Mouse (Mus musculus): ENCODE results near the gene Sirt7. TPM values are rescaled to one million over a fixed set of nuclear protein-coding genes. Genes with fewer than 3 reads are reported as not detected.

Sirt7 gene
- polyA plus RNA-seq, 1 experiment: not detected

DNA sequence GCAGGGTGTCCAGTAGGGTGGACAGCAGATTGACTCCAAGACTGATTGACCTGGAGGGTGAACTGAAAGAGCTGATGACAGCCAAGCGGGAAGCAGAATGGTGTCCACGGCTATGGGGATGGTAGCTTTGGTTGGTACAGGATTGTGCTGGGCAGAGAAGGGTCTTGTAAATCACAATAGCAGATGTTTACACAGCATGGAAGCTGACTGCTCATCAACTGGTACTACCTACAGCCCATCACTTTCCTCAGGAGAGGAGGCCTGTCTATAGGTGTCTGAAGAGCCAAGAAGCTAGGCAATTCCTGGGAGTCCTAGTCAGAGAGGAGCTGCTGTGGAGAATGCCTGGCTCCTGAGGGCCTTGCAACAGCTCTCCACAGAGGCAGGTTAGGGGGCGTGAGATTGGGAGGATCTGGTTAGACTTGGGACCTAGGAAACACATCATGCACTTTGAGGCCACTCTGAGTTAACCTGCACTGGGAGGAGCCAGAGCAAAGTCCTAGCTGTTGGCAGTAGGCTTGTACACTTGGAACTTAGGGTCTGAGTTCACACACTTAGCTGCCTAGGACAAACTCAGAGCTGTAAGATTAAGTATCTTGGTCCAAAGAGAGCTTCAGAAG lies 48.6 kb downstream of the Sirt7 start:
- peaks cover 16% of the 10 kb centered on the region for H3K4me1 ChIP-seq (ENCODE audit: control insufficient read depth, insufficient read depth, low read length)
- H3K27ac ChIP-seq (ENCODE audit: insufficient read depth, low read depth, low read length): no peak overlapping the region
- WGBS: 91% methylated on average over 3 of the region's 3 CpGs
- H3K4me3 ChIP-seq (ENCODE audit: insufficient read depth, low read depth, low read length): no peak overlapping the region
- TF ChIP-seq CTCF (IDR thresholded peaks at IDR 0.05; ENCODE audit: insufficient read depth, low read depth, low read length): no peak
- no peak for TF ChIP-seq POLR2A (IDR thresholded peaks at IDR 0.05; ENCODE audit: insufficient read depth, low read depth, low read length)

DNA sequence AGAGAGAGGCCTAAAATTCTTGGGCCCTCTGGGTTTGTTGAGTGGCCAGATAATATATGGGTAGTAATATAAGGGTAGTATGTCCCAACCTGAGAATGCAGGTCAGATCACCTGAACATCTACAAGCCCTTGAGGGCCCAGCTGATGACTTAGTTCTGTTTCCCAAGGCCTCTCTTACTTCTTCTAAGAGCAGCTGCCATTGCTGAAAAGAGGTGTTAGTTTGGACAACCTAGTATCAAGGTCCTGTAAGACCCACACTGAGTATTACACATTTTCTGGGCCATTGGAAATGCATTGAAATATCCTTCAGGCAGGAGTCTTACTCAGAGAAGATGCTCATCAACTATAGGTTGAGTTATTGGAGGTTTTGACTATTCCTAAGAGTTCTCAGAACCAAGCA lies 49.1 kb downstream of the Sirt7 start:
- no peak overlapping the region for H3K4me3 ChIP-seq (ENCODE audit: insufficient read depth, low read depth, low read length)
- H3K4me1 ChIP-seq (ENCODE audit: control insufficient read depth, insufficient read depth, low read length): peaks cover 18% of the 10 kb centered on the region

DNA sequence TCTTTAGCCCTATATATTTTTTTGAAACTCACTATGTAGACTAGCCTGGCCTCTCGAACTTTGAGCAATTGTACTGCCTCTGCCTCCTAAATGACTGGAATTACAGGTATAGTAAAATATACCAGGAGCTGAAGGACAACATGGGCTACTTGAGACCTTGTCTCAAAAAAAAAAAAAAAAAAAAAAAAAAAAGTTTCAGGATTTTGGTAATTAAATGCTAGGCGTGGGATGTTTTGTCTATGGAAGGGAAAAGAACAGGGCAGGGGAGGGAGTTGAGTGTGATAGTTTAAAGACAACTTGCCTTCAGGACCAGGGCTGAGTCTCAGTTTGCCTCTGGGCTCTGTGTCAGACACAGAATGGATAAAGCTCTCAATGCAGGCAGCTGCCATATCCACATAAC lies 50.0 kb downstream of the Sirt7 start:
- H3K4me1 ChIP-seq (ENCODE audit: control insufficient read depth, insufficient read depth, low read length): peaks cover 13% of the 10 kb centered on the region
- no peak overlapping the region for H3K4me3 ChIP-seq (ENCODE audit: insufficient read depth, low read depth, low read length)
- 74% methylated on average over 2 of the region's 2 CpGs for WGBS
- no peak for TF ChIP-seq CTCF (IDR thresholded peaks at IDR 0.05; ENCODE audit: insufficient read depth, low read depth, low read length)
- no peak for TF ChIP-seq POLR2A (IDR thresholded peaks at IDR 0.05; ENCODE audit: insufficient read depth, low read depth, low read length)
- H3K27ac ChIP-seq (ENCODE audit: insufficient read depth, low read depth, low read length): no peak overlapping the region

More for the DNA sequence above, 49.1 kb downstream of the Sirt7 start:
- no peak overlapping the region for H3K27ac ChIP-seq (ENCODE audit: insufficient read depth, low read depth, low read length)
- TF ChIP-seq CTCF (IDR thresholded peaks at IDR 0.05; ENCODE audit: insufficient read depth, low read depth, low read length): no peak
- no peak for TF ChIP-seq POLR2A (IDR thresholded peaks at IDR 0.05; ENCODE audit: insufficient read depth, low read depth, low read length)

DNA sequence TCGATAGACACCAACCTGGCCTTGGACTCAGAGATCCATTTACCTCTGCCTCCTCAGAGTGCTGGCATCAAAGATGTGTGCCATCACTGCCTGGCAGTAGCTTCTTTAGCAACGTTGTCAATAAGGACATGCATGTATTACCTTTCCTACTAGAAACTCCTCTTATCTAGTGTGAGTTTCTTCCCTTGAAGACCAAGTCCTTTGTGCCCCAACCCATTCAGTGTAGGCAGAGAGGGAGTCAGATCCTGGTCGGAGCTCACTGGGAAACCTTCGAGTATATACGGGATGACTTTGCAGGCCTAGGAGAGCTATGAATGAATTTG lies 50.8 kb downstream of the Sirt7 start:
- WGBS: 30% methylated on average over 5 of the region's 5 CpGs
- Histone ChIP-seq H3K4me3 (ENCODE audit: insufficient read depth, low read depth, low read length) (no peak overlapping the region), H3K4me1 (ENCODE audit: control insufficient read depth, insufficient read depth, low read length) (peaks cover 5% of the 10 kb centered on the region; the same call in 1 of the 2 replicates), H3K27ac (ENCODE audit: insufficient read depth, low read depth, low read length) (no peak overlapping the region)
- TF ChIP-seq POLR2A (IDR thresholded peaks at IDR 0.05; ENCODE audit: insufficient read depth, low read depth, low read length) (no peak), CTCF (IDR thresholded peaks at IDR 0.05; ENCODE audit: insufficient read depth, low read depth, low read length) (no peak)

DNA sequence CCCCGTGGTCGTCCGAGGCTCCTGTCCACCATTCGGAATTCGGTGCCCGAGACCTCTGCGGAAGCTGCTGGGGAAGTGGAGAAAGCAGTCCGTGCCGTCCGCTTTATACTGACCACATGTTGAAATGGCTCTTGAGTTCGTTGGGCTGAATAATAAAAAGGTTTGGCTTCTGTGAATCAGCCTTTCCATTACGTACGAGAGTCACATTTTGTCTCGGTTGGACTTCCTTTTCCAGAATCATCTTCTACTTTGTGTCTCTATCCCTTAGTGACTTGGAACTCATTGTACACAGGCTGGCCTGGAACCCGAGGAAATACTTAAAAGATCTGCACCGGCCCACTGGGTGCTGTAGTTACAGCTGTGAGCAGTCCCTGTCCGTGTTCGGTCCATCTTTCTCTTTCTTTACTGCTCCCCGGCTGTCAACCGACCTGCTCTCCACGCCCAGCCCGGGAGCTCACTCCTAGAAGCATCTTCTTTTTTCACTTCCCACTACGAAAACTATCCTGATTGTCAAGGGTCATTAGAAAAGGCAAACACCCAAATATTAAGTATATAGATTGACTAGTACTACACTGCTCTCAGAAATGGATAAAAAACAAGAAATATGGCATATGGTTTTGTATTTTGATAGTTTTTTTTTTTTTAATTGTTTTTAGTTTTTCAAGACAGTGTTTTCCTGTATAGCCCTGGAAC lies 51.3 kb downstream of the Sirt7 start:
- TF ChIP-seq CTCF (IDR thresholded peaks at IDR 0.05; ENCODE audit: insufficient read depth, low read depth, low read length) (no peak), POLR2A (IDR thresholded peaks at IDR 0.05; ENCODE audit: insufficient read depth, low read depth, low read length) (no peak)
- Histone ChIP-seq H3K4me1 (ENCODE audit: control insufficient read depth, insufficient read depth, low read length) (peaks cover 3% of the 10 kb centered on the region; the same call in 1 of the 2 replicates), H3K27ac (ENCODE audit: insufficient read depth, low read depth, low read length) (peak overlapping the region; percentile 88), H3K4me3 (ENCODE audit: insufficient read depth, low read depth, low read length) (peak overlapping the region; percentile 85)
- WGBS: under 1% methylated on average over 23 of the region's 23 CpGs

DNA sequence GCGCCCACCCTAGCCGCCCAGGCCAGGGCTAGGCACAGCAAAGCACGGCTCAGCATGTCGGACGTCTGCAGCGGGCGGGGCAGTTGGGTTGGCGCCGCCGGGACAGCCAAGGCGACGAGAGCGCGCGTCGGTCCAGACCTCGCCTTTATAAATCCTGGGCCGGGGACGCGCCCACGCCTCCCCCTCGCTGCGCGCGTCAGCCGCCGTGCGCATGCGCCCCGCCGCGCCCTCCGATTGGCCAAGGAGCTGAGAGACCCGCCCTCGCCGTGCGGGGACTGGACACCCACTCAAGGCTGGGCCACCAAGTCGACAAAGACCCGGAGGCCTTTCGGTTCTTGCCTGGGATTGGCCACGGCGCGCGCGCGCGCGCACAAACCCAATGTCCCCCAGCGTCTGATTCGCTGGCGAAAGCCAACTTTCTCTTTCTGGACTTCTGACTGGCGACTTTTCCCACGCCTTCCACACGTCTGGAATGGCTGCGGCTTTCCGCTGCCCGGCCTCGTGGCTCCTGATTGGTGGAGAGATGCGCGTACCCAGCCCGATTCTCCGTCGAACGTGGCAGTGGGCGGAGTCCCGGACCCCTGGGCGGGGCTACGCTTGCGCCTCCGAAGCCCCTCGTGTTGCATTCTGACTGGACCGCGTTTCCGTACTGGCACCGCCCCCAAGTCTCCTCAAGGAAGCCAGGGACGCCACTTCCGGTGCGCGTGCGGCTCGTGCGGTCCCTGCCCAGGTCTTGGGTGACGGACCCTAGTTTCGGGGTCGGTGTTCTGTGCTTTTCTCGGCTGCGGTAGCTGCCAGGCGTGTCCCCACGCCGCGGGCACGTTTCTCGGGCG lies 52.1 kb downstream of the Sirt7 start, which contains the start of gene P4hb:
Gene P4hb (minus strand): TSS at position 502 of the 833 bp plus-strand sequence.
- Histone ChIP-seq H3K4me1 (ENCODE audit: control insufficient read depth, insufficient read depth, low read length) (peaks cover 3% of the 10 kb centered on the region; the same call in 1 of the 2 replicates), H3K27ac (ENCODE audit: insufficient read depth, low read depth, low read length) (peak within 1 kb of the TSS; percentile 88), H3K4me3 (ENCODE audit: insufficient read depth, low read depth, low read length) (peak within 1 kb of the TSS; percentile 85)
- WGBS: under 1% methylated on average over 93 of the region's 94 CpGs
- TF ChIP-seq POLR2A (IDR thresholded peaks at IDR 0.05; ENCODE audit: insufficient read depth, low read depth, low read length): peak; percentile 92
- TF ChIP-seq CTCF (IDR thresholded peaks at IDR 0.05; ENCODE audit: insufficient read depth, low read depth, low read length): no peak

DNA sequence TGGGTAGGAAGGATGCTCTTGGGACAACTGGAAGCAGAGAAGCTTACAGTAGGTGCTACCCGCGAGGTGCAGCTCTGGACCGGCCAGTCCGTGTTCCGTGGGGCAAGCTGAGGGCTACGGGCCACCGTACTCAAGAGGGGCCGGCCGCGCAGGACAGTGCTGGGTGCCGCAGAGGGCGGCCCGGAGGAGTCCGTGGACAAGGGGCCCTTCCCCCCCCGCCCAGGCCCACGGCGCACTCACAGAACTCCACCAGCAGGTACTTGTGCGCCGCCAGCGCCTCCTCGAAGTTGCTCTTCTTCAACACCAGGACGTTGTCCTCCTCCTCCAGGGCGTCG lies 52.7 kb downstream of the Sirt7 start:
- H3K4me1 ChIP-seq (ENCODE audit: control insufficient read depth, insufficient read depth, low read length): peaks cover 3% of the 10 kb centered on the region; the same call in 1 of the 2 replicates
- peak overlapping the region; percentile 85 for H3K4me3 ChIP-seq (ENCODE audit: insufficient read depth, low read depth, low read length)
- TF ChIP-seq CTCF (IDR thresholded peaks at IDR 0.05; ENCODE audit: insufficient read depth, low read depth, low read length): no peak
- no peak for TF ChIP-seq POLR2A (IDR thresholded peaks at IDR 0.05; ENCODE audit: insufficient read depth, low read depth, low read length)
- H3K27ac ChIP-seq (ENCODE audit: insufficient read depth, low read depth, low read length): 0 out of 2 replicates have a peak overlapping the region, but pooled peaks have one; percentile 36
- WGBS: 0% methylated on average over 24 of the region's 24 CpGs

DNA sequence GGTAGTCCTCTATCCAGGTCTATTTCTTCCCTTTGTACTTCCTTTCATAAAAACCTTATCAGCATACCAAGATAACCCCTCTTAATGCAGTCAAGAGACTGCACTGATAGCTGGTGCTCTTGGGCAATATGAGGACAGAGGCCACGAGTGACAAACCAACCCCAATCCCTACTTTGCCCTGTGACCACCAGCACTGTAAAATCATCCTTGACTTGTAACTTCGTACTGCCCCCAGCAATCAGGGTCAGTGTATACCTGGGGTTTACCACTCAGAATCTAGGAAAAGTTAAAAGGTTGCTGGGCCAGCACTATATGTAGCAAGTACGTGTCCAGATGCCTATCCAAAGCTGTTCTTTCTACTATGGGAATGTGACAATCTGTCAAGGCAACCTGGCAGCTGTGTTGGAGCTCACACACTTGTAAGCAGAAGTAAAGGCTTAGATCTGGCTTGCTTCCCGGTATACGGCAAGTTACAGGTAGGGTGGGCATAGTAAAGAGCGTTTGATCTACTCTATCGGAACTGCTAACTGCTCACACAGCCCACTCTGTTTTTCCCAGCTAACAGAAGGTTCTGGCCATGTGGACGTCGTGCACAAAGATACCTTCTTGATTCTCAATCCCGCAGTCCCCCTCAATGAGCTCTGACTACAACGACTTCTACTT lies 53.2 kb downstream of the Sirt7 start:
- peak overlapping the region; percentile 85 for H3K4me3 ChIP-seq (ENCODE audit: insufficient read depth, low read depth, low read length)
- WGBS: 8% methylated on average over 11 of the region's 11 CpGs

More for the DNA sequence above, 53.2 kb downstream of the Sirt7 start:
- no peak for TF ChIP-seq POLR2A (IDR thresholded peaks at IDR 0.05; ENCODE audit: insufficient read depth, low read depth, low read length)
- TF ChIP-seq CTCF (IDR thresholded peaks at IDR 0.05; ENCODE audit: insufficient read depth, low read depth, low read length): no peak
- Histone ChIP-seq H3K4me1 (ENCODE audit: control insufficient read depth, insufficient read depth, low read length) (peaks cover 3% of the 10 kb centered on the region; the same call in 1 of the 2 replicates), H3K27ac (ENCODE audit: insufficient read depth, low read depth, low read length) (no peak overlapping the region)
